Mouse (Mus musculus) forebrain, embryonic 11.5 days (tissue): Measurements from ENCODE around the gene Ccdc88a. TPM values are rescaled to one million over a fixed set of nuclear protein-coding genes. Genes with fewer than 3 reads are reported as not detected.

Experiments
- ATAC-seq: fragments of 200-750 bp; cut with Nextera tagmentation; replicated peaks from 2 replicates; pipeline ENCODE4 v1.8.0; 2017; ENCODE audit warnings: moderate TSS enrichment; ENCODE audit not compliant: low FRiP score
- DNase-seq: peaks from one replicate; pipeline ENCODE4 v3.0.0-alpha.2; 2017; ENCODE audit warnings: low spot score
- H3K27ac ChIP-seq: fragments of 300-500 bp; sonication (generic); 2 replicates; pipeline ENCODE4 v1.5.1; 2014; ENCODE audit warnings: low read depth, low read length
- H3K27me3 ChIP-seq: fragments of 300-500 bp; sonication (generic); 2 replicates; pipeline ENCODE4 v1.6.1; 2014; ENCODE audit warnings: mild to moderate bottlenecking, low read length, mixed read lengths; ENCODE audit not compliant: control insufficient read depth, insufficient read depth
- H3K36me3 ChIP-seq: fragments of 300-500 bp; sonication (generic); 2 replicates; pipeline ENCODE4 v1.6.1; 2014; ENCODE audit warnings: mild to moderate bottlenecking, low read length, moderate library complexity, mixed read lengths; ENCODE audit not compliant: control insufficient read depth, insufficient read depth
- H3K4me1 ChIP-seq: fragments of 300-500 bp; sonication (generic); replicated peaks from 2 replicates; pipeline ENCODE4 v1.6.1; 2014; ENCODE audit warnings: low read length, mixed read lengths; ENCODE audit not compliant: control insufficient read depth, insufficient read depth
- H3K4me2 ChIP-seq: fragments of 300-500 bp; sonication (generic); 2 replicates; pipeline ENCODE4 v1.6.1; 2014; ENCODE audit warnings: low read depth, mild to moderate bottlenecking, low read length, moderate library complexity, mixed read lengths; ENCODE audit not compliant: severe bottlenecking
- H3K4me3 ChIP-seq: fragments of 300-500 bp; sonication (generic); 2 replicates; pipeline ENCODE4 v1.5.1; 2014; ENCODE audit warnings: low read depth, low read length
- H3K9ac ChIP-seq: fragments of 300-500 bp; sonication (generic); 2 replicates; pipeline ENCODE4 v1.6.1; 2014; ENCODE audit warnings: low read length
- H3K9me3 ChIP-seq: fragments of 300-500 bp; sonication (generic); 2 replicates; pipeline ENCODE4 v1.6.1; 2016; ENCODE audit warnings: low read length, mixed read lengths; ENCODE audit not compliant: control insufficient read depth
- WGBS: fragments of 180-500 bp; shearing (Covaris S2); extraction: QIAGEN DNeasy Blood & Tissue Kit; methylation state at CpG from one replicate; pipeline ENCODE4 v1.1.7; 2014; 5-methylcytosine and 5-hydroxymethylcytosine counted together
- polyA plus RNA-seq: library from polyadenylated mRNA; unstranded; fragments of >200 nt; fragmentation: Nextera tagmentation; extraction: Ambion mirVana; gene quantifications from 2 replicates; pipeline ENCODE4 v1.2.1, GENCODE M21; 2014

Ccdc88a gene
- polyA plus RNA-seq, 1 experiment from 2014 or later, result 61.2 TPM

DNA sequence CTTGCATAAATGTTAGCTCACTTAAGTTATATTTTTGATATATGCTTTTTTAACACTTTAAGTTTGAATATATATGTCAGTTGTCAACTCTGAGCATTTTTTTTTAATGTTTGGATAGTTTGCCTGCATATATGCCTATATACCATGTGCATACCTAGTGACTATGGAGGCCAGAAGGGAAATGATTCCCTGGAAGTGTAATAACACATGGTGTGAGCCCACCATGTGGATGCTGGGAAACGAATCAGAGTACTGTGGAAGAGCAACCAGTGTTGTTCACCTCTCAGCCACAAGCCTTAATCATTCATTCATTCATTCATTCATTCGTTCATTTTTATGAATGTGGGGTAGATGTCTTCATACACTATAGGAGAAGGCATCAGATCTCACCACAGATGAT lies 26.9 kb downstream of the Ccdc88a start:
- Histone ChIP-seq H3K4me3 (no peak overlapping the region), H3K27ac (no peak overlapping the region), H3K27me3 (no peaks in the 10 kb centered on the region), H3K36me3 (no peaks in the 10 kb centered on the region), H3K9ac (no peak overlapping the region), H3K4me1 (no peaks in the 10 kb centered on the region), H3K4me2 (no peak overlapping the region), H3K9me3 (no peaks in the 10 kb centered on the region)
- ATAC-seq (no peak), DNase-seq (no peak)
- 87% methylated on average over 2 of the region's 2 CpGs for WGBS

DNA sequence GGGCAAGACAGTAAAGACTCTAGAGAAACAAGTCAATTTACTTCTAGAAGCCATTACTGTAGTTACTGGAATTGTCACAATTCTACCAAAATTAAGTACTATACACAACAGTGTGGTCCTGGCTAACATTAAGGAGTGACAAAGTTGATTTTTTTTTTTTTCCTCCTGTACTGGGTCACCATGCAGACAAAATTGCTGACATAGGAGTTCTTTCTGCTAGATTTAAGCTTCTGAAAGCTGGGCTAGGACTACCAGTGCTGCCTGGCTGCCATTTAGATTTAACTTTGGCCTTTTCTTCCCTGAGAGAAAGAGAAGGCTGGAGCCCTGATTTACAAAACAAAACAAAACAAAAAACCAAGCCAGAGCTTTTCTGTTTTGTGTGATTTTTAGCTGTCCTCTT lies 32.8 kb downstream of the Ccdc88a start:
- H3K9ac ChIP-seq, result no peak overlapping the region
- H3K27ac ChIP-seq, result no peak overlapping the region
- H3K4me3 ChIP-seq, result no peak overlapping the region
- DNase-seq (no peak), ATAC-seq (no peak)
- no peaks in the 10 kb centered on the region for H3K27me3 ChIP-seq
- H3K4me1 ChIP-seq, result no peaks in the 10 kb centered on the region
- H3K9me3 ChIP-seq, result no peaks in the 10 kb centered on the region
- H3K4me2 ChIP-seq, result no peak overlapping the region
- no peaks in the 10 kb centered on the region for H3K36me3 ChIP-seq

DNA sequence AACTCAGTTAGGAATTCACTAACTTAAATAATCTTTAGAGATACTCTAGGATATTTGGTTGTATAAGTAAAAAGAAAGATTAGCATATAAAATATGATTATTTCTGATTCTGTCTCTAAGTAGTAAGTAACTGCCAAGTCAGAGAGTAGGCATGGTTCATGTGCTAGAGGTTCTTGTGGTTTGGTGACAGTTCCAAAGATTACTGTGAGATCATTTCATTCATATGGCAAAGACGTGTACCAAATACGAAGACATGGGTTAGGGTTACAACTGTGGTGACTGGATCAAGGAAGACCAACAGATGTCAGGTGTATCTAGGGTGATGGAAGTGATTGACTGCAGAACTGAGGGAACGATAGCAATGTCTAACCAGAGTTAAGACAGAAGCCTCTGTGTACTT lies 50.0 kb downstream of the Ccdc88a start:
- no peak for ATAC-seq
- H3K4me2 ChIP-seq, result no peak overlapping the region
- DNase-seq, result no peak
- no peaks in the 10 kb centered on the region for H3K9me3 ChIP-seq
- H3K27me3 ChIP-seq, result no peaks in the 10 kb centered on the region
- no peak overlapping the region for H3K9ac ChIP-seq
- no peak overlapping the region for H3K27ac ChIP-seq
- no peaks in the 10 kb centered on the region; the same call in 1 of the 2 replicates for H3K36me3 ChIP-seq
- no peaks in the 10 kb centered on the region for H3K4me1 ChIP-seq
- H3K4me3 ChIP-seq, result no peak overlapping the region
- 90% methylated on average over 3 of the region's 3 CpGs for WGBS

DNA sequence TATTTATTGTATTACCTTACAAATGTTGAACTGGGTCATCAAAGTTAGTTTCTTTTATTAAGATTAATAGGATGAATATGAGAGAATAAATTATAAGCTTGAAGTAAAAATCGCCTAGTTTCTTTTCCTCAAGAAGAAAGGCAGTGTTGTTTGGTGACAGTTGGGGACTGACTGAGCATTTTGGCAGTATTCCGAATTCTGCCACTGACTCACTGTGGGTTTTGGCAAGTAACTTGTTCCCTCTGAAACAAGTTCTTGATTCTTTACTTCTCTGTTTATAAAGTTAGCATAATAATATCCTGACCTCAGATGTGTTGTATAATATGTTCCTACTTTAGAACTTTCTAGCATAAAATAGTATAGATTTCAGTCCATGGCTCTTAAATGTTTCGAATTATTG lies 55.3 kb downstream of the Ccdc88a start:
- Histone ChIP-seq H3K9ac (no peak overlapping the region), H3K4me3 (no peak overlapping the region), H3K9me3 (no peaks in the 10 kb centered on the region), H3K4me2 (no peak overlapping the region), H3K36me3 (no peaks in the 10 kb centered on the region; the same call in 1 of the 2 replicates), H3K27ac (no peak overlapping the region), H3K4me1 (no peaks in the 10 kb centered on the region), H3K27me3 (no peaks in the 10 kb centered on the region)
- WGBS, result 82% methylated on average over 3 of the region's 3 CpGs
- no peak for ATAC-seq
- no peak for DNase-seq

DNA sequence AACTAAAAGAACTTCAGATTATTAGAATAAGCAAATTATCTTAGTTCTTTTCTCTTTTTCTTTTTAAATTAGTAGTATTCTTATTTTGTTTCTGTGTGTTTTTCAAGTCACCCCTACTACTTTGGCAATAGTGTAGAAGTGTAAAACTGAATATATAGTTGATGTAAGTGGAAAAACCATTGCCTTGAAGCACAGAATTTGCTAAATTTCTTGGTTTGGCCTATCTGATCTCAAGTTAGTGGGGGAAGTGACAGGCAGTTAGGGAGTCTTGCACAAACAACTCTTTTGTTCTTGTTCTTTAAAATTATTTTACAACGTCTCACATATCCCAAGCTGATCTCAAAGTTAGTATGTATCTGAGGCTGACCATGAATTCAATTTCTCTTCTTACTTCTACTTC lies 57.6 kb downstream of the Ccdc88a start:
- Histone ChIP-seq H3K36me3 (no peaks in the 10 kb centered on the region; the same call in 1 of the 2 replicates), H3K9ac (no peak overlapping the region), H3K27ac (no peak overlapping the region), H3K27me3 (no peaks in the 10 kb centered on the region), H3K4me1 (no peaks in the 10 kb centered on the region), H3K9me3 (no peaks in the 10 kb centered on the region), H3K4me3 (no peak overlapping the region), H3K4me2 (no peak overlapping the region)
- DNase-seq, result no peak
- no peak for ATAC-seq
- WGBS, result 90% methylated on average over 1 of the region's 1 CpGs

DNA sequence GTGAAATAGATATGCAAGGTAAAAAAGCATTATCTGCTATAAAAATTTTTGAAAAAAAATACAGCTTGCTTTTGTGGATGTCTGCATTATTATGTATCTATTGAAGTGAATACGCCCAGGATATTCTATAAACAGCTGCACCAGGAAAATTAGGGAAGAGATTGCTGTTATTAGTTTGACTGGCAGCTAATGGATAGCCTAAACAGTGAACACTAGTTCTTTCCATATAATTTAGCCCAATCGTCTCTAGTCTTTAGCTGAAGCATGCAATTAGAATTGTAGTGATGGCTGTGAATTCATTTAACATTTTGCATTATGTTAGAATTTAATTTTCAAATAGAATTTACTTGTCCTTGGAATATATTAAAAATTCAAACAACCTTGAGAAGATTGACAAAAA lies 75.3 kb downstream of the Ccdc88a start:
- Histone ChIP-seq H3K4me1 (no peaks in the 10 kb centered on the region), H3K27ac (no peak overlapping the region), H3K27me3 (no peaks in the 10 kb centered on the region), H3K4me3 (no peak overlapping the region), H3K9ac (no peak overlapping the region), H3K9me3 (no peaks in the 10 kb centered on the region), H3K36me3 (no peaks in the 10 kb centered on the region), H3K4me2 (no peak overlapping the region)
- no peak for DNase-seq
- ATAC-seq, result no peak
- WGBS, result 79% methylated on average over 2 of the region's 2 CpGs

DNA sequence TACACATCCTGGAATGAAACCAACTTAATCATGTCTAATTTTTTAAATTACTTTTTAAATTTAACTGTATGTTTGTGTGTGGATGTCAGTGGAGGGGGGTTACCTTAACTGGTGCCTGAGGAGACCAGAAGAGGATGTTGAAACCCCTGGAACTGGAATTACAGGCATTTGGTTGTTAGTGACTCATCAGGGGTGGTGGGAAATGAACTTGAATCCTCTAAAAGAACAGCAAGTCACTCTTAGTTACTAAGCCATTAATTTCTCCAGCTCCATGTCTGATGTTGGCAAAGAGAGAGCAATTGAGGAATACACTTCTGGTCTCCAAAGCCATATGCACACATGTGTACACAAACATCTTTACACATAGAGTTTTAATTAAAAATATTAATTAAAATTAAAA lies 101.2 kb downstream of the Ccdc88a start:
- H3K4me1 ChIP-seq, result no peaks in the 10 kb centered on the region
- H3K27ac ChIP-seq, result no peak overlapping the region
- H3K4me2 ChIP-seq, result no peak overlapping the region
- H3K27me3 ChIP-seq, result no peaks in the 10 kb centered on the region
- ATAC-seq (no peak), DNase-seq (no peak)
- H3K4me3 ChIP-seq, result no peak overlapping the region
- H3K9ac ChIP-seq, result no peak overlapping the region
- peaks cover 2% of the 10 kb centered on the region for H3K36me3 ChIP-seq
- no peaks in the 10 kb centered on the region for H3K9me3 ChIP-seq

DNA sequence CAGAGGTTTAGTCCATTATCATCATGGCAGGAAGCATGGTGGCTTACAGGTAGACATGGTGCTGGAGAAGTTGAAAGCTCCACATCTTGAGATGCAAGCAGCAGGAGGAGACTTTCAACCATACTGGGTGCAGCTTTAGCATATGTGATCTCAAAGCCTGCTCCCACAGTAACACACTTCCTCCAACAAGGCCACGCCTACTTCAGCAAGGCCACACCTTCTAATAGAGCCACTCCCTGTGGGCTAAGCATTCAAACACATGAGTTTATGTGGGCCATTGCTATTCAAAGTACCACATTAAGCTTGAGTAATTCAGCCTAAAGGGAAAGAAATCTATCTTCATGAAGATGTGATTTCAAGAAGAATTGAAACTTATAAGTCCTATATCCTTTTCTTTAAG lies 119.7 kb downstream of the Ccdc88a start:
- no peak for ATAC-seq
- Histone ChIP-seq H3K4me1 (no peaks in the 10 kb centered on the region), H3K27ac (no peak overlapping the region), H3K4me2 (no peak overlapping the region), H3K9ac (no peak overlapping the region), H3K27me3 (no peaks in the 10 kb centered on the region), H3K9me3 (no peaks in the 10 kb centered on the region), H3K36me3 (no peaks in the 10 kb centered on the region; the same call in 1 of the 2 replicates), H3K4me3 (no peak overlapping the region)
- DNase-seq, result no peak
- WGBS, result 90% methylated on average over 1 of the region's 1 CpGs

DNA sequence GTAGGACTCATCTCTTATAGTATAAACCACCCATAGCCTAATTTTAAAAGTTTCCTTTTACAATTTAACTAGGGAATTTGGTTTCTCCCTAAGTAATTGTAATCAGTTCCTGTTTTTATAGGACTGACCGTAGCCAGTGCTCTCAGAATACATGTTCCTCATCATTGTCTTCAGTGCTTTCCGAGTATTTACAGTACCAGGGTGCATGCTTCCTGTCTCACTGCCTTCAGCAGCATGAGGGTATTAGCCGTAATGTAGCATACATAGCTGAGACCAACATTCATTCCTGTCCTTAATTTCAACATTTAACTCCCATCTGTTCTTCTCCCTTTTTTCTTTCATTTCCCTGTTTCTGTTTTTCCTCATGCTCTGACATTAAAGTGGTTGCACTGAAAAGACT lies 123.5 kb downstream of the Ccdc88a start:
- no peaks in the 10 kb centered on the region; the same call in 1 of the 2 replicates for H3K36me3 ChIP-seq
- no peak overlapping the region for H3K4me3 ChIP-seq
- no peak overlapping the region for H3K9ac ChIP-seq
- no peak overlapping the region for H3K4me2 ChIP-seq
- no peaks in the 10 kb centered on the region for H3K9me3 ChIP-seq
- ATAC-seq (no peak), DNase-seq (no peak)
- H3K4me1 ChIP-seq, result no peaks in the 10 kb centered on the region
- WGBS, result 89% methylated on average over 3 of the region's 3 CpGs
- no peak overlapping the region for H3K27ac ChIP-seq
- no peaks in the 10 kb centered on the region for H3K27me3 ChIP-seq
